Mouse (Mus musculus) monocyte, adult 2 months (primary cell): ENCODE measurements around the gene Hmcn1.

Experiments used
- DNase-seq, 2 experiments: peaks; one replicate each; pipeline ENCODE4 v3.0.0; 2022; ENCODE audit warnings: low spot score in 2 of 2, low read depth in 1 of 2

The Hmcn1 gene

DNA sequence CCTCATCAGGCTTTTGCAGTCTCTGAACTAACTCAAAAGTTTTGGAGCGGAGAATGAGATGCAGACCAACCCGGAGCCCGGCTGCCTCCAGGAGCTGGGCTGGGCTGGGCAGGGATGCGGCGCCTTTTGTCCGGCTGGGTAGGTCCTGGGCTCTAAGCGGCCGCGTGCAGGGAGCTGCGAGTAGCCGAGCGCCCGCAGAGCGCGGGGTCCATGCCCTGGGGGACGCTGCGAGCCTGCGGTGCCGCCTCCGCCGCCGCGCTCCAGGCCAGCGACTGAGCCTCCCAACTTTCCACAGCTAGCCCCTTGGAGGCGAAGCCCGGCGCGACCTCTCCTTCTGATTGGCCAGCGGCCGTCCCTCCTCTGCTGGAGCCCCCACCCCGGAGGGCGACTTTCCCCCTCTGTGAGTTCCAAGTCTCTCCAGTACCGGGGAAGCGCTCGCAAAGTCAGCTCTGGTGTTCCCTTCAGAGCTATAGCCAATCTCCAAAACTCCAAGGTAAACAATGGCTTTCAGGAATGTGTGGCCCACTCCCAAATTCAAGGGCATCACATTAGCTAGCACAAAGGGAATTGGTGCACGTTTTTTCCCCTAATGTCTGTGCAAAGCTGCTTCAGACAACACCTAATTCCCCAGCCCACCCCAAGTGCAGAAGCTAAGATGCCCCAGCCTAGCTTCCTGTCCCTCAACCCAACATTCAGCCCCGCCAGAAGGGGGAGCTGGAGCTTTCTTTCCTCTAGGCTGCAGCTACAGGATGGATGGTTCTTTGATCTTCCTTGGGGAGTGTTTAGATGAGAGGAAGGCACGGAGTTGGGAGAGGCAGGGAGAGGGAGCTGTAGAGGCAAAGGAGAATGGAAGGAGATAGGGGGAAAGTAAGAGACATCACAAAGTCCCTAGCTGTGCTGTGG is at the start of gene Hmcn1:
Gene Hmcn1 (minus strand): TSS at position 274 of the 903 bp plus-strand sequence.
- no peak for DNase-seq

DNA sequence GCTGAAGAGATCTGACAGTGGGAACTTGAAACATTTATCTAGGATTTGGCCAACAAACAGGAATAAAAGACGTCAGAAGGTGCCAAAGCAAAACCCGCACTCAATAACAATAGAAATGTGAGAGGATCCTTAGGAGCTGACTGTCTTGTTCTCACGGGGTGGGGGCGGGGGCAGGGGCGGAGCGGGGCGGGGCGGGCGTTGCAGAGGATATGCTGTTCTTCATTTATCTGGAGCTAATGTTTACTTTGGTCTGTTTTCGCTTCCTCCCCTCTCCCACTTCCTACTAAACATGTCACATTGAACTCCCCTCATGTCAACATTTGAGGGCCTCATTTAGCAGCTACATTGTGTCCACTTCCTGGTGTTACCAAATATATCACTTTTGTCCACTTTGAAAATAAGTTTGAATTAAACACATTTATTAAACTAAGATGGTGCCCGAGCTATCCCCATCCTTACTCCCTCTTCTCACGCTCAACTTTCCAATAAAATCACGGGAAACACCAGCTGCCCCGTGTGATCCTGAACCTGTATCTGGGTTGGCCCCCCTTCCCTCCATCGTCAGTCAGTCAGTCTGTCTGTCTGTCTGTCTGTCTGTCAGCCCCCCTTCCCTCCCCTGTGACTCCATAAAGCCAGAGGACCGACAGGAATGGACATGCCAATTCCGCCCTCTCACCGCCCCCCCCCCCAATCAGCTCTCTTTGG is 47.9 kb upstream of the Hmcn1 start:
- no peak for DNase-seq

DNA sequence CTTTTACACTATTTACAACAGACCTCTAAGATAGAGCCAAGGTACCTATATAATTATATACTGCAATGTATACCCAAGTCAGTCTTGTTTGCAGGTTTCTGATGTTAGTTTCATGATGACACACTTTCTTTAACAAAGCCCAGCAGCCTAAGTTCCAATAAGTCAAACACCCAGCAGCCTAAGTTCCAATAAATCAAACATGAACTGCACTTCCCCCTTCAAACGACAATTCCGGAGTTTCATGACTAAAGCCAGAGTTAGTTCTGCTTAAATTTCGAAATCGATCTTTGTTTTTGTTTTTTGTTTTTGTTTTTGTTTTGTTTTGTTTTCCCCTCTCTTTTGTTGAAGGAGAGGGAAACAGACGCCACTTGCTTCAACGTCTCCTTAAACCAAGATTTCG is 47.1 kb upstream of the Hmcn1 start:
- DNase-seq: no peak

DNA sequence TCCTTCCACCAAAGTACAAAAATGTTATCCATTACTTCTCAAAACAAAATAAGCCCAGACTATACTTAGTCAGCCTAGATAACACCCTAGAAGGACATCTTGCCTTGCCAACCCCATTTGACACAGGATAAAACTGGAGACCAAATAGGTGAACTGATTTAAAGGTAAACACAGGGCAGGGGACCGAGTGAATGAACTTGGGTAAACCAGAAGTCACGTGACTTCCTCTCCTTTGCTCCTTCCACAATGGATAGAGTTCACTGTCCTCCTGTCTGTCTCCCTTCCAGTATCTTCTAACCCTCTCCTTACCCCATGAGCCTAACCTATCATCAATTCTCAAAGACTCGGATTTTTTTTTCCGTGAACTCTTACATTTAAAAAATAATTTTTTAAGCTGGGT is 46.0 kb upstream of the Hmcn1 start:
- no peak for DNase-seq

DNA sequence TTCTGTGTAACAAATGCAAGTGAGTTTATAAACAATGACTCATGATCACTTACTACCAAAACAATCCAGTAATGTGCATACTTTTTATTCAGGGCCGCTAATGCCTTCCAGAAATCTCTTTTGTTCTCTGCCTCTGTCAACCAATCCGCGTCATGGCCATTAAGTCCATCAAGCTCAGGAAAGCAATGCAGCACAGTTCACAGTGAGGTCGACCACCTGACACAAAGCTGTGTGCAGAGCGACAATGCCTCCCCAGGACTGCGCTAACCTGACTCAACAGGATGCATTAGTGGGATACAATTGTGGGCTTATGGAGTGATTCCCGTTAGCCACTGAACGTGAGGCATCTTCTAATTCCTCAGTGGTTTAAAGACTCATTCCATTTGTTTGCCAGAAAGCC is 45.3 kb upstream of the Hmcn1 start:
- no peak for DNase-seq

DNA sequence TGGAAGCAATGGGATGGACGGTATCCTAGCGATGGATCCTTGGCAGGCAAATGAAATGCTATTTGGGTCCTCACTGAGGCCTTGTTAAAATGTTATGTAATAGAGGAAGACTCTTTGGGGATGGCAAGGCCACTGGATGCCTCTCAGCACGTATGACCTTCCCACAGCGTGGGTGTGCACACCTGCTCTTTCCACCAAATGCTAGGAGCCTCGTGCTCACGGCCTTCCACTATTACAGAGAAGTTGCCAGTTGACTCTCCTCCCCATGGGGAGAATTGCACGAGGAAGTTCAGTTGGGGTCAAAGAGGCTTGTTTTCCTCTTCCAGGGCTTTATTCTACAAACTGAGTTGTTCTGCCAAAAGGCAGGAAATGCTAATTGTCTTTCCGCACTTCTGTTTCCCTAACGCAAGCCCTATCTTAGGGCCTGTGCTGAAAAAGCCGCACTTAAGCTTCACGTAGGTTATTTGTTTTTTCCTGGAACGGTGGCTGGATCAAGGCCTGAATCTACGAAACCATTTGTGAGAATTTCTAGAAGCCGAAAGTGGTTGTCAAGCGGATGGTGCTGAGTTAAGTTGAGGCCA is 43.3 kb upstream of the Hmcn1 start:
- DNase-seq: no peak

DNA sequence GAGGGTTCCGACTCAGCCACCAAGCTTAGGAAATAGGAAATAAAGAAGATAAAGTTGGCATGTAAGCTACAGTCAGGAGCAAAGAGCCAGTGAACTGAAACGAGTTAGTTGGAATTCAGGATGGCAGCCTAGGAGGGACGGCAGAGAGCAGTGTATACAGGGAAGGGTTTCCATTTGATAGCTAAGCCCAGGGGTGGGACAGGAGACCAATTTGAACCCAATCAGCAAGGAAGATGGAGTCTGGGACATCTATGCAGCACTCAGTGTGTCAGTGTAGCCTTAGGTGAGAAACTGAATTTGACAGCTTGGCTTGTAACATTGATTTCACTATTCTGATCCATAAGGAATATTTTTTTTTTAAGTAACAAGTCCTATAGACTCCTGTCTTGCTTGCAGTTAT is 42.5 kb upstream of the Hmcn1 start:
- DNase-seq: no peak

DNA sequence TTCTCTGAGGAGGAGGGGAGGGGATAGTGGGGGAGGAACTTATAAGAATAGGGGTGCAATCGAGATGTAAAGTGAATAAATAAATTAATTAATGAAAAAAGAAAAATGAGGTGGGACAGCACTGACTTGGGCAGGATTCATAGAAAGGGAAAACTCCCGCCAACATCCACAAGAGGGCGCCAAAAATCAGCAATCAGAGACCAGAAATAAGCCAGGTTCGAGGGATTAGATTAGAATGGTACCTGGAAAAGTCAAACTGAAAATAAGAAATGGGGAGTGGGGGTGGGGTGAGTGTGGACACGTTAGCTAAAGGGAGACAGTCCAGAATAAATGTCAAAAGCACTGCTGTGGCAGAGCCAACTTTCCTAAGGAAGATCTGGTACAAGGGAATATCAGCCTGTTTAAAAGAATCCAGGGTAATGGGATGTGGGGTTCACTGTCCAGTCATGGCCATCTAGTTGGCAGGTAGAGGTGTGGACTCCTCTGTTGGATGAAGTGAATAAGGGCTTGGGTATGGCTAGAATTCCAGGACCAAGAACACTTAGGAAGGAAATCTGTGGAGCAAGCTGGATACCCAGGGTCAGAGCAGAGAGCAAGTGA is 41.9 kb upstream of the Hmcn1 start:
- DNase-seq: peak in 1 of 2 experiments; percentile 11

DNA sequence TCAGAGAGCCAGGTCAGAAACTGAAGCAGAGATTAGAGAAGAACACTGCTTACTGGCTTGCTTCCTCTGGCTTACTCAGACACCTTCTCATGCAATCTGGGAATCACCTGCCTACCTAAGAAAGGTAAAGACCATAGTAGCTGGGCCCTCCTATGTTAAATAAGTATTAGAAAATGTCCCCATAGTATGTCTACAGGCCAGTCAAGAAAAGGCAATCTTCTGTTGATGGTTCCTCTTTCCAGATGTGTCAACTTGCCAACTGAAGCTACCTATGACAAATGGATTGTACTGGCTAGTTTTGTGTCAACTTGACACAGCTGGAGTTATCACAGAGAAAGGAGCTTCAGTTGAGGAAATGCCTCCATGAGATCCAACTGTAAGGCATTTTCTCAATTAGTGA is 40.1 kb upstream of the Hmcn1 start:
- DNase-seq: no peak

DNA sequence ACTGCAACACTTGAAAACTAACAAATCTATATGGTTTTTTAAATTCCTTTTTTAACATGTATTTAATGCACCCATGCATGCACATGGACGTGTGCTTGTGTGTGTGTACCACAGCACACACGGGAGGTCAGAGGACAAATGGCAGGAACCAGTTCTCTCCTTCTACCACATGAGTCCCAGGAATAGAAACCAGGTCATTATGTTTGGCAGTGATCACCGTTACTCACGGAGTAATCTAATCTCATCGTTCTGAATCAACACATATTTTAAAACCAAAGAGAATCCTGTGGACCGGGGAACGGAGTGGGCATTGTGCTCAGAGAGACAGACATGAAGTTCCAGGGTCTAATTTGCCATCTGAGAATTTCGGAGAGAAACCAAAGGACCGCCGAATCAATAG is 38.3 kb upstream of the Hmcn1 start:
- no peak for DNase-seq

DNA sequence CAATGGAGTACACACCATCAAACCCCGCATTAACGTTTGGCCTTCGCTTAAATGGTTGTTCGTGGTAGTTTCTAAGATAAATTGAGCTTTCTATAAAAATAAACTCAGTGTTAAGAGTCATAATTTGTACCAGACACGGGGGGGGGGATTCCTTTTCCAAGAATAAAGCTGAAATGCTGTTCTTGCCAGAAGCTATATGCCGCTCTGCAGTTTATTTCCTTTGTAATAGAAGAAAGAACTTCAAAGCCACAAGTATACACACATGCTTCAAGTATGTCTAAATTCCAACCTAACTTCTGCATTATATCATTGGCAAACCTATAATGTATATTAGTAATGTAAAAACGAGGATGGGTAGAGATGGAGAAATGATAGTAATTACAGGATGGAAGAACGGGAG is 37.9 kb upstream of the Hmcn1 start:
- no peak for DNase-seq

DNA sequence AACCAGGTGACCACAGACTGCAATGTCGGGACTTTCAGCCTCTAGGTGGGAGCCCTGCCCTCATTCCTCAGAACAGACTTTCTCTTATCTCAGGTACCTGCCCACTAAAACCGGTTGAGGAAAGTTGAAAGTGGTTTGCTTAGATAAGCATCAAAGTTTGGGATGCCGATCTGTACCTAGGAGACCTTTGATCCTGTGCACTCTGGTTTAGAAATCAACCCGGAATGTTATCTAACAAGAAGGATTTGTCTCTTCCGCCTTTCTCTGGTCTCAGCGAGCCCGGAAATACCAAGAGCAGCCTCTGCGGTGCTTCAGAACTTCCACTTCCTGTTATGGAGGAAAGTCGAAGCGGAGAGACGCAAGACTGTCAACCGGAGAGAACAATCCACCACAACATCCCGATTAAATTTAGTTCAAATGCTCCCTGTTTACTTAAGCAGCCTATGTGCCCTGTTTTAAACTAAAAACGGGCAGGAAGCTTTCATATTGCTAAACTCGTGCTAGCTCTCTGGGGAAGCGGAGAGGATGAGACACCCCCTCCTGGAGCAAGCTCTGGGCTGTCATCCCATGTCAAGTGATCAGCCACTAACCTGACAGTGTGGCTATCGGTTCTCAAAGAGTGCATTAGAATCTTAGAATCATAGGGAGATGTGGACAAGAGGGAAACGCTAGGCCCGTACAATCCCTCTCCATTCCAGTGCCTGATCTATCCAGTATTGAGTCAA is 32.0 kb upstream of the Hmcn1 start:
- peak; percentile 13 to 28 for DNase-seq

DNA sequence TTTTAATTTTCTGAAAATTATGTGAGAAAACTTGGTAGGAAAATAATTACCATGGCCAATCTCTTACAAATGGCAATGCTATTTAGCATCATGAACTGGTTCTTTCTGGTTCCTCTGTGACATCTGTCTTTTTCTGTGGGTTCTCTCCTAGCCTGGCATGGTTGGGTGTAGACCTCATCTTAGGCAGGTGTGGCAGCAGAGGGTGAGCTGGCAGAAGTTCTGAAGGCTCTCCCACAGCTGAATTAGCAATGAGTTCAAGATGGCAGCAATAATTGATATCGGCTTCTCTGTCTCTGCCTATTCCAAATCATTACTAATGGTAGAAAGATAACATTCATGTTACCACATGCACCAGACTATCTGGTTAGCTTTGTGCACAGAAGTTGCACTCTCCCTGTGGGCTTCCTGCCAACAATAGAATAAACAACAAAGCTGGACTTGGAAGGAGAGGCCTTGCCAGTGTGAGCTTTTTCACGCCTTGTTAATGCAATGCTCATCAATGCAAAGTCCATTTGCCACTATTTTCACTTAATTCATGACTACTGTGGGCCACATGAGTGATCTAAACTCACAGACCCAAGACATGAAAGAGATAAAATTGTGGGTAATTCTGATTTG is 26.1 kb upstream of the Hmcn1 start:
- no peak for DNase-seq

DNA sequence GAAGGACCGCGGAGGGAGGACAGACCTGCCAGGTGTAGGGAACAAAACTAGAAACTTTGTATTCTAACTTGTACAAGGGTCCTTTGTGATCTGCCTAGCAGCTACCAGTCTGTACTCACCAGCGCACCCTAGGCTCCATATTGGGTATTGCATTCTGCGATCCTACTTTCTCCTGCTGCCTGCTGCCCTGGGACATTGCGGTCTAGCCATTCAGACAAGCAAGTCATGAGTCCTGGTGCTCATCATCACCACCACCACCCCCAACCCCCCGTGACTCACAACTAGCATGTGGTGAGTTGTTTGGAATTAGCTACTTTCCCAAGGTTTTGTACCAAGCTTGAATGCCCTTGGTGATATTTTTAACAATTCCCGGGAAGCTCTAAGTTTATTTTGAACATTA is 17.8 kb upstream of the Hmcn1 start:
- DNase-seq: peak; percentile 16 to 47

DNA sequence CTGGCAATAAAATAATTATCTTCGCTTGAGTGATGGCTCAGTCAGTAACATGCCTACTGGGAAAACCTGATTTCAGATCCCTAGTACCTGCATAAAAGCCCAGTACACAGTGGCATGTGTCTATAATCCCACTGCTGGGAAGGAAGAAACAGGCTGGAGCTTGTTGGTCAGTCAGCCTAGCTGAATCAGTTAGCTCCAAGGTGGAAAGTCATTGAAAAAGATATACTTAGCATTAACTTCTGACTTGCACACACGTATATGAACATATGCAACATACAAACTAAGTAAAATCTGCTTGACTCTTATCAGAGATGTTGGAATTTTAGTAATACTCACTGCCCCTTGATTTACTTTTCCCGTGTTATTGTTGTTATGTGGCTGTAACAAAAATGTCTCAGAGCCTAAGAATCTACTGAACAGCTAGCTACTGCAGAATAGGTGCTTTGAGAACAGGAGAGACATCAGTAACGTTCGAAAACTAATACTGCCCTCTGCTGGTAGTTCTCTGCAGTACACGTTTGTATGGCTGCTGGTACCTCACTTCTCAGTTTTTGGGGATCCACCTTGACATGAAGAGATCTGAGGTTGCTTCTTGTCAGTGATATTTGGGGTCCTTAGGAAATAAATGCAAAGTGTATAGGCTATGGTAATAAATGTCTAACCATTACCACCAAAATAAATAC is 16.0 kb upstream of the Hmcn1 start:
- no peak for DNase-seq

DNA sequence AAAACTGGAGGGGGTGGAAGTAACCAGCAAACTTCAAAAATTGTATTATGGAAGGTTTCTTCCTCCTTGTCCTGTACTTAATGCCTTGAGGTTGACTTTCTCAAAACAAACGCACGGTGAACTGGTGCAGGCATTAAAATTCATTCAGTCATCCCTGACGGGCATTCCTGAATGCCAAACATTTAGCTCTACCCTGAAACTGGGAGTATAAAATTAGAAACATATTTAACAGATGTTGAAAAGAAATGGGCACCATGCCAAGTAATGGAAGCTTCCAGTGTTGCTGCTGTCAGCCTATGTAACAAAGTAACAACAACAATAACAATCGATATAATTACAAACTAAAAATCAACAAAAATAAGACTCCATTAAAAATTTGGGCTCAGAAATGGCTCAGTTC is 14.5 kb upstream of the Hmcn1 start:
- no peak for DNase-seq

DNA sequence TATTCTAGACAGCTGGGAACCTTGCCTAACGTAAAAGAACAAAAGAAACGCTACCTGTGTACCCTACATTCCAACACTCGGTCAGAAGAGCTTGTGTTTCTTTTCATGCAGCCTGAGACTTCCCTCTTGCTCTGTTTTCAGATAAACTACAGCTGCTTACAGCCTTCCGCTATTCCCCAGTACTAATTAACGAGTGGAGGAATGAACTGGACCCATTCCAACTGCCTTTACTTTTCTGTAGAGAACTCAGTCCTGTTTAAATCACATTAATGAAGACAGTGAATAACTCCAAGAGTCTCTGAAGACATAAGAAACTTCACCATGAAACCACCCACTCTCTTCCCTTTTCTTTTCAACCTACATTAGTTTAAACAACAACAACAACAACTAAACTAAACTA is 10.8 kb upstream of the Hmcn1 start:
- no peak for DNase-seq

DNA sequence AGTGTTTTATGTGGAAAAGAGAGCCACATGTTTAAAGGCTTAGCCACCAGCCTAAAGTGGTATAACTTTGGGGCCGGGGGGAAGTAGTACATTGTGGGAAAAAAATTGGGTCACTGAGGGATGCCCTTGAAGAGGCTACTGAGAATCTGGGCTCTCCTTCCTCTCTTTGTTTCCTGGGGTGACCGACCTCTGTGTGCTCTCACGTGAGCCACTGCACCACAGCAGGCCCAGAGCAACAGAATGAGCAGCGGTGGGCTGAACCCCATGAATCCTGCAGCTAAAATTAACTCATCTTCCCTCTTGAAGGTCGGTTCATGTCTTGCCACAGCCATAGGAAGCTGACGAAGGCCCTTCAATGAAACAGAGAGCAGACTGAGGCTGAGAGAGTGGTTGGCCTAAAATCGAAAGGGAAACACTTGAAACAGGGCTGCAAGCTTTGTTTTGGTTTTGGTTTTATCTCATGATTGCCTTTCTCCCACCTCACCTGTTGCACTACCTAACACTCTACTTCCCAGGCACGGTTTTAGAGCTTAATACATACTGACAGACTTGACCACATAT is 8.7 kb upstream of the Hmcn1 start:
- no peak for DNase-seq

DNA sequence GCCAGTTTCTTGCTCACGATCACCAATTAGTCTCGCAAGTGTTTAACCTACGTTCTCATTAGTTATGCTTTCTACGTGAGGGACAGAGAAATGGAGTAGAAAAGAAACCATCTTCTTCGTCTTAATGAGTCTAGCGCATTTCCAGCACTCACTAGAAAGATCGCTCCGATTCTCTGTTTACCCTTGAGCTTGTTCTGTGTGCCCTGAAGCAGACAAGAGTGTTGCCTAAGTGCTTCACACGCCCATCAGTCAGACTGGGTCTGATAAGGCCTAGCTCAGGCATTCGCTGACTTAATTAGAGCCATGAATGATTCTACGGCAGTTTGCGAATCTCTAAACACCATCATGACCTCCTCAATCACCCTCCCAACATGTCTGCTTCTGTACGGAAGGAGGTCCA is 7.5 kb upstream of the Hmcn1 start:
- DNase-seq: no peak

DNA sequence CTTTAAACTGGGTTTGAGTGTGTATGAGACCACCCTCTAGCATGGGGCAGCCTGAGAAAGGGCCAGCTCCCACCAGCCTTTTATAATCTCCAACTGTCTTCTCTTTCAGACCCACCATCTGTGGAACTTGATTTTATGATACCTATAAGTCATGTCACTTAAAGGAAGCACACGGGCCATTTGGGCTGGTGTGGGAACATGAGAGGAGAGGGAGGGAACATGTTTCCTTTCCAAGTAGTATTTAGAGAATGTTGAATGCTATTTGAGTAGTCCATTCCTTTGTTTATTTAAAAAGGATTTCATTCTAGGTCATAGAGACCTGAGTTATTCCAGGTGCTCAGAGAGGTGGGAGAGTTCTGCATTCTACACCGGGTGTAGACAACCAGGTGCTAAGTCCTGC is 1.4 kb upstream of the Hmcn1 start:
- no peak for DNase-seq
